Mouse (Mus musculus): ENCODE results near the gene Heatr1.

The Heatr1 gene

GRCm38 (mm10) chr13:12394609-12395505 is at the start of gene Heatr1:
Gene Heatr1, plus strand, starts transcription at chr13:12395027.
- DNase-seq, result peak; percentile 95

- DNase-seq, result no peak
Observed at GRCm38 (mm10) chr13:12346837-12347236, 48.0 kb upstream of the Heatr1 start.

- DNase-seq, result no peak
Observed at GRCm38 (mm10) chr13:12349197-12349824, 45.5 kb upstream of the Heatr1 start.

- DNase-seq, result no peak
Observed at GRCm38 (mm10) chr13:12356184-12356583, 38.6 kb upstream of the Heatr1 start.

- DNase-seq, result no peak
Observed at GRCm38 (mm10) chr13:12357554-12357953, 37.3 kb upstream of the Heatr1 start.

GRCm38 (mm10) chr13:12361486-12361885 is 33.3 kb upstream of the Heatr1 start:
- no peak for DNase-seq

- DNase-seq, result peak; percentile 58
Observed at GRCm38 (mm10) chr13:12369041-12369621, 25.7 kb upstream of the Heatr1 start.

- DNase-seq, result peak; percentile 6
Observed at GRCm38 (mm10) chr13:12369930-12370329, 24.9 kb upstream of the Heatr1 start.

- DNase-seq, result no peak
Observed at GRCm38 (mm10) chr13:12372755-12373154, 22.1 kb upstream of the Heatr1 start.

GRCm38 (mm10) chr13:12376778-12377177 is 18.0 kb upstream of the Heatr1 start:
- DNase-seq, result no peak

- DNase-seq, result no peak
Observed at GRCm38 (mm10) chr13:12384796-12385195, 10.0 kb upstream of the Heatr1 start.

- peak; percentile 24 for DNase-seq
Observed at GRCm38 (mm10) chr13:12386286-12386685, 8.5 kb upstream of the Heatr1 start.

GRCm38 (mm10) chr13:12395571-12395970 is 744 bp downstream of the Heatr1 start:
- peak; percentile 22 for DNase-seq

GRCm38 (mm10) chr13:12408343-12409066 is 13.7 kb downstream of the Heatr1 start:
- DNase-seq, result no peak

- no peak for DNase-seq
Observed at GRCm38 (mm10) chr13:12412016-12412415, 17.2 kb downstream of the Heatr1 start.

GRCm38 (mm10) chr13:12420596-12420995 is 25.8 kb downstream of the Heatr1 start:
- no peak for DNase-seq

GRCm38 (mm10) chr13:12428556-12428955 is 33.7 kb downstream of the Heatr1 start:
- no peak for DNase-seq

- DNase-seq, result no peak
Observed at GRCm38 (mm10) chr13:12433843-12434242, 39.0 kb downstream of the Heatr1 start.

GRCm38 (mm10) chr13:12439586-12439985 is 44.8 kb downstream of the Heatr1 start:
- no peak for DNase-seq

GRCm38 (mm10) chr13:12440813-12441212 is 46.0 kb downstream of the Heatr1 start:
- no peak for DNase-seq

GRCm38 (mm10) chr13:12442008-12442587 is 47.3 kb downstream of the Heatr1 start:
- peak; percentile 30 for DNase-seq

GRCm38 (mm10) chr13:12453150-12453549 is 58.3 kb downstream of the Heatr1 start:
- DNase-seq, result no peak
